Mouse (Mus musculus): ENCODE measurements around the gene Lnpep. TPM values are rescaled to one million over a fixed set of nuclear protein-coding genes. Genes with fewer than 3 reads are reported as not detected.

Gene Lnpep
- total and polyA plus RNA-seq, 3 experiments = 10.0 to 773 (median 20.7) TPM

DNA sequence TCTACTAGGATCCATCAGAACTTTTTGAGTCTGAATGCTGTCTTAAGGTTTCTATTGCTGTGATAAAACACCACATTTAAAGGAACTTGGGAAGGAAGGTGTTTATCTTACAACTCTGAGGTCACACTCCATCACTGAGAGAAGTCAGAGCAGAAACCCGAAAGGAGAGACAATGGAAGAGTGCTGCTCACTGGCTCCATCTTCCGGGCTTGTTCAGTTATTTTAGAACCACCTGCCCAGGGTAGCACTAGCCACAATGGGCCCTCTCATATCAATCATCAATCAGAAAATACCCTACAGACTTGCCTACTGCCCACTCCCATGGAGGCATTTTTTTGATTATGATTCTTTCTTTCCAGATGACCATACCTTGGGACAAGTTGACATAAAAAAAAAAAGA, 41.0 kb downstream of the Lnpep start:
- Histone ChIP-seq H3K79me2 (ENCODE audit: control insufficient read depth, insufficient read depth, low read length, poor library complexity) (peaks cover 19% of the 10 kb centered on the region), H3K9ac (ENCODE audit: control insufficient read depth, low read depth, low read length, poor library complexity, severe bottlenecking) (no peak overlapping the region), H3K4me1 (ENCODE audit: control insufficient read depth in 1 of 2, insufficient read depth in 2 of 2, low read length in 2 of 2) (peaks cover 2 to 8% of the 10 kb centered on the region in 2 experiments; a peak in 3 of 4 replicates), H3K27me3 (ENCODE audit: control insufficient read depth in 1 of 2, insufficient read depth in 2 of 2, low read length in 2 of 2) (no peaks in the 10 kb centered on the region), H3K4me3 (ENCODE audit: control insufficient read depth in 1 of 2, insufficient read depth in 1 of 2, low read depth in 2 of 2, low read length in 2 of 2) (no peak overlapping the region), H3K27ac (ENCODE audit: control insufficient read depth, low read depth, low read length) (no peak overlapping the region), H3K9me3 (replicated peaks; ENCODE audit: insufficient read depth, low read length) (no peaks in the 10 kb centered on the region), H3K36me3 (ENCODE audit: control insufficient read depth in 1 of 2, insufficient read depth in 2 of 2, low read length in 2 of 2) (peaks cover 0 to 10% of the 10 kb centered on the region in 2 experiments; a peak in 3 of 4 replicates)
- TF ChIP-seq TCF12 (IDR thresholded peaks at IDR 0.05; ENCODE audit: low read depth, low read length) (no peak), ZC3H11A (IDR thresholded peaks at IDR 0.05; ENCODE audit: low read depth, low read length) (no peak), SIN3A (IDR thresholded peaks at IDR 0.05; ENCODE audit: low read length) (no peak), USF1 (IDR thresholded peaks at IDR 0.05; ENCODE audit: low read depth, low read length) (no peak), ZNF384 (IDR thresholded peaks at IDR 0.05; ENCODE audit: low read depth, low read length) (no peak), UBTF (IDR thresholded peaks at IDR 0.05; ENCODE audit: borderline replicate concordance, insufficient read depth, low read depth, low read length) (no peak), MAFK (IDR thresholded peaks at IDR 0.05; ENCODE audit: borderline replicate concordance, low read depth, low read length) (no peak), TBP (IDR thresholded peaks at IDR 0.05; ENCODE audit: low read depth, low read length) (no peak), EP300 (IDR thresholded peaks at IDR 0.05; ENCODE audit: low read depth in 1 of 2, low read length in 2 of 2) (no peak), POLR2AphosphoS2 (IDR thresholded peaks at IDR 0.05; ENCODE audit: low read length) (no peak), MYC (IDR thresholded peaks at IDR 0.05; ENCODE audit: low read depth, low read length) (no peak), BHLHE40 (IDR thresholded peaks at IDR 0.05; ENCODE audit: borderline replicate concordance, low read depth, low read length) (no peak), USF2 (IDR thresholded peaks at IDR 0.05; ENCODE audit: borderline replicate concordance in 1 of 2, insufficient read depth in 1 of 2, low read depth in 1 of 2, low read length in 2 of 2) (no peak), JUND (IDR thresholded peaks at IDR 0.05; ENCODE audit: low read depth, low read length) (no peak)
- no peak for DNase-seq (ENCODE audit: low read depth, low spot score)

DNA sequence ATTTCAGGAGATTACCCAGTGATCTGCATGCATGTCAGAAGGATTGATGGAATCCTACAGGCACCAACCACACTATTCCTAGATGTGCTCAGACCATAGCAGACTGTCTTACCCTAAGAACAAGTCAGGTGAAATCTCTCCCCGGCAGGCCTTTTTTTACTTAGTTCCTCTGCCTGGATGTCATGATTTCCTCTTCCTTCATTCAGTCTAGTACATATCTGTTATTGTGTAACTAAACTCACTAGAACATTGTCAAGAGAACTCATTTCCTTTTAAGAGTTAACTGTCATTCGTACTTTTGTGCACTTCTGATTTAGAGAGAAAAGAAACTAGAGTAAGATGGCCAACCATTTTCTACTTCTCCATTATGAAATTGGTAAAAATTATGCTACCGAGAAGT, 43.6 kb downstream of the Lnpep start:
- no peak overlapping the region for H3K9ac ChIP-seq (ENCODE audit: control insufficient read depth, low read depth, low read length, poor library complexity, severe bottlenecking)
- H3K27ac ChIP-seq (ENCODE audit: control insufficient read depth, low read depth, low read length) = no peak overlapping the region
- H3K27me3 ChIP-seq (ENCODE audit: control insufficient read depth in 1 of 2, insufficient read depth in 2 of 2, low read length in 2 of 2) = no peaks in the 10 kb centered on the region
- DNase-seq (ENCODE audit: low read depth, low spot score) = no peak
- H3K9me3 ChIP-seq (replicated peaks; ENCODE audit: insufficient read depth, low read length) = no peaks in the 10 kb centered on the region
- H3K79me2 ChIP-seq (ENCODE audit: control insufficient read depth, insufficient read depth, low read length, poor library complexity) = peaks cover 18% of the 10 kb centered on the region; the same call in 1 of the 2 replicates
- H3K4me3 ChIP-seq (ENCODE audit: control insufficient read depth in 1 of 2, insufficient read depth in 1 of 2, low read depth in 2 of 2, low read length in 2 of 2) = no peak overlapping the region
- H3K4me1 ChIP-seq (ENCODE audit: control insufficient read depth in 1 of 2, insufficient read depth in 2 of 2, low read length in 2 of 2) = peaks cover 2 to 8% of the 10 kb centered on the region in 2 experiments; a peak in 3 of 4 replicates
- peaks cover 4 to 10% of the 10 kb centered on the region in 2 experiments for H3K36me3 ChIP-seq (ENCODE audit: control insufficient read depth in 1 of 2, insufficient read depth in 2 of 2, low read length in 2 of 2)
- no peak for TF ChIP-seq ZNF384 (IDR thresholded peaks at IDR 0.05; ENCODE audit: low read depth, low read length)
- no peak for TF ChIP-seq ZC3H11A (IDR thresholded peaks at IDR 0.05; ENCODE audit: low read depth, low read length)
- TF ChIP-seq SIN3A (IDR thresholded peaks at IDR 0.05; ENCODE audit: low read length) = no peak
- no peak for TF ChIP-seq ELF1 (IDR thresholded peaks at IDR 0.05; ENCODE audit: low read depth, low read length)
- no peak for TF ChIP-seq ZMIZ1 (IDR thresholded peaks at IDR 0.05; ENCODE audit: low read depth, low read length)
- no peak for TF ChIP-seq NELFE (IDR thresholded peaks at IDR 0.05; ENCODE audit: low read depth, low read length)
- TF ChIP-seq MYB (IDR thresholded peaks at IDR 0.05; ENCODE audit: low read depth, low read length) = no peak
